Mouse (Mus musculus) limb, embryonic 12.5 days (tissue): Measurements from ENCODE around the gene Ogfod1. TPM values are rescaled to one million over a fixed set of nuclear protein-coding genes. Genes with fewer than 3 reads are reported as not detected.

ENCODE experiments used
- ATAC-seq: fragments of 200-750 bp; cut with Nextera tagmentation; 2 replicates; pipeline ENCODE4 v1.8.0; 2017; ENCODE audit warnings: low read depth, moderate TSS enrichment; ENCODE audit not compliant: insufficient number of reproducible peaks, insufficient read depth, low FRiP score, low TSS enrichment
- H3K27ac ChIP-seq: fragments of 300-500 bp; sonication (generic); 2 replicates; pipeline ENCODE4 v1.5.1; 2016; ENCODE audit warnings: mild to moderate bottlenecking, moderate library complexity
- H3K27me3 ChIP-seq: fragments of 300-500 bp; sonication (generic); 2 replicates; pipeline ENCODE4 v1.6.1; 2016; ENCODE audit warnings: mild to moderate bottlenecking, moderate library complexity
- H3K36me3 ChIP-seq: fragments of 300-500 bp; sonication (generic); 2 replicates; pipeline ENCODE4 v1.6.1; 2016; ENCODE audit warnings: mild to moderate bottlenecking, moderate library complexity
- H3K4me1 ChIP-seq: fragments of 300-500 bp; sonication (generic); replicated peaks from 2 replicates; pipeline ENCODE4 v1.6.1; 2016
- H3K4me2 ChIP-seq: fragments of 300-500 bp; sonication (generic); 2 replicates; pipeline ENCODE4 v1.6.1; 2016; ENCODE audit warnings: mild to moderate bottlenecking, moderate library complexity
- H3K4me3 ChIP-seq: fragments of 300-500 bp; sonication (generic); replicated peaks from 2 replicates; pipeline ENCODE4 v1.5.1; 2016; ENCODE audit warnings: mild to moderate bottlenecking
- H3K9ac ChIP-seq: fragments of 300-500 bp; sonication (generic); replicated peaks from 2 replicates; pipeline ENCODE4 v1.6.1; 2016; ENCODE audit warnings: mild to moderate bottlenecking, moderate library complexity
- H3K9me3 ChIP-seq: fragments of 300-500 bp; sonication (generic); 2 replicates; pipeline ENCODE4 v1.6.1; 2016; ENCODE audit warnings: mild to moderate bottlenecking, moderate library complexity
- WGBS: fragments of 180-500 bp; shearing (Covaris S2); methylation state at CpG from one replicate; pipeline ENCODE4 v1.1.7; 2016; 5-methylcytosine and 5-hydroxymethylcytosine counted together
- polyA plus RNA-seq: library from polyadenylated mRNA; unstranded; fragments of >200 nt; fragmentation: Nextera tagmentation; extraction: Ambion mirVana; gene quantifications from 2 replicates; pipeline ENCODE4 v1.2.1, GENCODE M21; 2016

The Ogfod1 gene
- polyA plus RNA-seq, 1 experiment from 2014 or later: 16.1 TPM

DNA sequence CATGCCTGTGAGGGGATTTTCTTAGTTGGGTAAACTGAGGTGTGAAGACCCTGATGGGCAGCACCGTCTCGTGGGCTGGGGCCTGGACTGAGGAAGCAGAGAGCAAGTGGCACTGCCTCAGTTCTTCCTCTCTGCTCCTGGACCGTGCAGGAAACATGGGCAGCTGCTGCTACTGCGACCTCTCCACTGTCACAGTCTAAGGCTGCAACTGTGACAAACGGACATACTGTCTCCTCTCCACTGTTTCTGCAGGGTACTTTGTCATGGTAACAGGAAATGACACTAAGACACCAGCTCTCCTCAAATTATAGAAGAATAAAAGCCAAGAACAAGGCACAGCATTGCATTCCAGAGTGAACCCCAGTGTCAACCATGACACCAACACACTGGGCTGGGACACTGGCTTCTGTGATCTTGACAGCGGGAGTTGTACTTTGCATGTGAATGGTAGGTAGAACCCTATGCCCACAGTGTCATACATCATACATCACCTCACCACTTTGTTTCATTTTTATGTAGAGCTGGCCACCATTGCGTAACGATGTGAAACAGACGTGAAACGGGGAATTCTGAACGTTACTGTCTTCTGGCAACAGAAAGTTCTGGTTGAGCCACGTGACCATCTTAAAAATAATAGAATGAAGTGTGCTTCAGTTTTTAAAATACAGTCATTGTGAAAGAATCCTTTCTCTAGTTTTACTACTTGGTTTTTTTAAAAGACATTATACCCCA is 39.6 kb downstream of the Ogfod1 start:
- no peak for ATAC-seq
- H3K9ac ChIP-seq: no peak overlapping the region
- WGBS: 88% methylated on average over 12 of the region's 12 CpGs

GRCm38 (mm10) chr8:94087964-94088363 is 51.0 kb downstream of the Ogfod1 start:
- Histone ChIP-seq H3K27ac (no peak overlapping the region), H3K4me2 (no peak overlapping the region), H3K9ac (no peak overlapping the region), H3K9me3 (no peaks in the 10 kb centered on the region), H3K27me3 (no peaks in the 10 kb centered on the region), H3K4me3 (no peak overlapping the region), H3K36me3 (peaks cover 23% of the 10 kb centered on the region; the same call in 1 of the 2 replicates), H3K4me1 (no peaks in the 10 kb centered on the region)
- 86% methylated on average over 9 of the region's 9 CpGs for WGBS
- ATAC-seq: no peak

More for the DNA sequence above, 39.6 kb downstream of the Ogfod1 start:
- Histone ChIP-seq H3K27ac (no peak overlapping the region), H3K4me1 (no peaks in the 10 kb centered on the region), H3K4me2 (no peak overlapping the region), H3K4me3 (no peak overlapping the region), H3K27me3 (no peaks in the 10 kb centered on the region), H3K36me3 (peaks cover 38% of the 10 kb centered on the region), H3K9me3 (no peaks in the 10 kb centered on the region)

DNA sequence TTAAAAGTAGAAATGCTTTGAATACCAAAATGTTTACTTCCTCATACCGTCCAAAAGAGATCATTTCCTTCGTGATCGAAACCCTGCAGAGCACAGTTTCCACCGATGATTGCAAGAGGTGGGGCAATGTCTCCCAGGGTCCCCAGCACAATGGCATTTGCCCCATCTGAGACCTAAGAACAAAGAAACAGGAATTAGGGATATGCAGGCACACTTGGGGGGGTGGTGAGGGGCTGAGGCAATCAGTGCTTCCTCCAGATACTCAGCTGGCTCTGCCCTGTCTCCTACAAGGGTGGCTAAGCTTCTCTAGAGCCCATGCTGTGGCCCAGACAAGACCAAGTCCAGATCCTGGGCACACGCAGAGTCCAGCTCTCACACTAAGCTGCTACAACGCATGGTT is 52.7 kb downstream of the Ogfod1 start:
- 74% methylated on average over 6 of the region's 6 CpGs for WGBS
- H3K27me3 ChIP-seq: no peaks in the 10 kb centered on the region

GRCm38 (mm10) chr8:94092848-94093247 is 55.9 kb downstream of the Ogfod1 start:
- Histone ChIP-seq H3K4me1 (peaks cover 7% of the 10 kb centered on the region; the same call in 1 of the 2 replicates), H3K4me2 (no peak overlapping the region), H3K27me3 (no peaks in the 10 kb centered on the region), H3K36me3 (peaks cover 3% of the 10 kb centered on the region; the same call in 1 of the 2 replicates), H3K27ac (no peak overlapping the region), H3K9me3 (no peaks in the 10 kb centered on the region), H3K9ac (no peak overlapping the region), H3K4me3 (no peak overlapping the region)
- ATAC-seq: no peak
- WGBS: 84% methylated on average over 9 of the region's 9 CpGs

More for the DNA sequence above, 52.7 kb downstream of the Ogfod1 start:
- H3K9me3 ChIP-seq: no peaks in the 10 kb centered on the region
- ATAC-seq: no peak
- H3K4me2 ChIP-seq: no peak overlapping the region
- no peak overlapping the region for H3K4me3 ChIP-seq
- no peaks in the 10 kb centered on the region for H3K4me1 ChIP-seq
- peaks cover 23% of the 10 kb centered on the region; the same call in 1 of the 2 replicates for H3K36me3 ChIP-seq
- H3K27ac ChIP-seq: no peak overlapping the region
- H3K9ac ChIP-seq: no peak overlapping the region

GRCm38 (mm10) chr8:94094281-94094680 is 57.3 kb downstream of the Ogfod1 start:
- Histone ChIP-seq H3K9ac (no peak overlapping the region), H3K4me1 (peaks cover 7% of the 10 kb centered on the region; the same call in 1 of the 2 replicates), H3K27me3 (no peaks in the 10 kb centered on the region), H3K36me3 (no peaks in the 10 kb centered on the region), H3K27ac (no peak overlapping the region), H3K9me3 (no peaks in the 10 kb centered on the region), H3K4me3 (no peak overlapping the region), H3K4me2 (no peak overlapping the region)
- WGBS: 85% methylated on average over 6 of the region's 6 CpGs
- ATAC-seq: no peak

- peak within 1 kb of the TSS; percentile 58 for H3K9ac ChIP-seq
- peaks cover 7% of the 10 kb centered on the region; the same call in 1 of the 2 replicates for H3K4me1 ChIP-seq
- 1% methylated on average over 61 of the region's 61 CpGs for WGBS
- no peaks in the 10 kb centered on the region for H3K36me3 ChIP-seq
- H3K27me3 ChIP-seq: no peaks in the 10 kb centered on the region
- peak within 1 kb of the TSS; percentile 68 for H3K4me3 ChIP-seq
- H3K27ac ChIP-seq: peak within 1 kb of the TSS; percentile 96
- peak; percentile 100 for ATAC-seq
- peak within 1 kb of the TSS; percentile 60 for H3K4me2 ChIP-seq
- H3K9me3 ChIP-seq: no peaks in the 10 kb centered on the region
Observed at GRCm38 (mm10) chr8:94098081-94098974, 61.3 kb downstream of the Ogfod1 start, which contains the start of gene Bbs2. Bbs2 (minus strand) TSS chr8:94098928.

DNA sequence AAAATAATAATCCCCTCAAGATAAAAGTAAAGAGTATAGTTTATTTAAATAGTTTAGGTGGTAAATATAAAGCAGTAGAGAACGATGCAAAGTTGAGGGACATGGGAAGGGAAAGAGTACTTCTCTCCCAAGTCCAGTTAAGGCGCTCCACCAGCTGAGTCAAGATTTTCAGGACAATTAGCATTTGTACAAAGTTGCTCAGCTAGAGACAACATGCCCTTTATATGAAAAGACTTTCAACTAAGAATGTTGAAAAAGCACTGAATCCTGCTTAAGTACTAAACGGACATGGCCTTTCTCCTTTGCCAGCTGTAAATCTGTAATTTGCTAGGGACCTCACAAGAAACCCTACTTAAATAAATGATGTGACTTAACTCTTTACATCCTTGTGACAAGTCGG is 62.0 kb downstream of the Ogfod1 start:
- Histone ChIP-seq H3K27me3 (no peaks in the 10 kb centered on the region), H3K4me3 (peak overlapping the region; percentile 68), H3K36me3 (no peaks in the 10 kb centered on the region), H3K9ac (no peak overlapping the region), H3K4me2 (peak overlapping the region; percentile 60), H3K9me3 (no peaks in the 10 kb centered on the region), H3K4me1 (peaks cover 7% of the 10 kb centered on the region; the same call in 1 of the 2 replicates), H3K27ac (peak overlapping the region; percentile 96)
- 45% methylated on average over 4 of the region's 4 CpGs for WGBS
- no peak for ATAC-seq

DNA sequence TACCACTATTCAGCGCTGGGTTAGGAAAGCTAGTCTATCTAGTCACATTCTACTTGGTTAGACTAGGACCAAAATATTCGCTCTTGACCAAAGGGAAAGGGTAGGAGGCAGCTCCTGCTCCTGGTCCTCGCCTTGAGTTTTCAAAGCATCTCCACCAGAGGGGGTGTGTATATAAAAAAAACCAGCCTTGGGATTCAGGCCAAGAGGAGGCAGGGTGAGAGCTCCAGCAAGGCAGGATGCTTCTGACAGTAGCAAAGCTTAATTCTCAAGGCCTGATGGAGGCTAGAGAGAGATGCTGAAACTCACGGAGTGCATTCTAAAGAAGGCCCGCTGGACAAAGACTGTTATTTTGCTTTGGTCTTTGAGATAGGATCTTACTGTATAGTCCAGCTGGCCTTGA is 67.1 kb downstream of the Ogfod1 start:
- H3K9ac ChIP-seq: no peak overlapping the region
- no peak overlapping the region for H3K27ac ChIP-seq
- no peaks in the 10 kb centered on the region for H3K27me3 ChIP-seq
- H3K4me1 ChIP-seq: no peaks in the 10 kb centered on the region
- H3K4me3 ChIP-seq: no peak overlapping the region
- no peaks in the 10 kb centered on the region for H3K9me3 ChIP-seq
- no peak overlapping the region for H3K4me2 ChIP-seq
- ATAC-seq: no peak
- H3K36me3 ChIP-seq: no peaks in the 10 kb centered on the region
- 49% methylated on average over 5 of the region's 5 CpGs for WGBS

- Histone ChIP-seq H3K4me3 (no peak overlapping the region), H3K9ac (no peak overlapping the region), H3K36me3 (no peaks in the 10 kb centered on the region), H3K9me3 (no peaks in the 10 kb centered on the region), H3K27ac (no peak overlapping the region), H3K4me1 (no peaks in the 10 kb centered on the region), H3K4me2 (no peak overlapping the region), H3K27me3 (no peaks in the 10 kb centered on the region)
- 65% methylated on average over 3 of the region's 3 CpGs for WGBS
- no peak for ATAC-seq
Observed at GRCm38 (mm10) chr8:94107871-94108270, 70.9 kb downstream of the Ogfod1 start.

DNA sequence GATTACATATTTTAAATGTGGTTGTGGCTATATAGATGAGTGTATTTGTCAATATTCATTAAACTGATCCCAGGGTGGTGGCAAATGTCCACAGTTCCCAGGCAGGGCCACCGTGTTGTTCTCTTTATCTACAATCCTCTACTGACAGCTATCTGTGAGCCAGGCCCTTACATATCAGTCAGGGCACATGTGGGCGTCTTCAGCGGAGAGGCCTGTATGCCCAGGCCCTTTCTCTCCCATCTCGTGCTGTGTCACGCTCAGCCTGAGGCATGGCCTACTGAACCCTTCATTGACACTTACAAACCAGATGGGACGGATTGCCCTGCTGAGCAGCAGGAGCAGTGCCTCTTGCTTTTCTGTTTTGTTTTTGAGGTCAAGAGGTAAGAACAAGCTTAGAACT is 72.4 kb downstream of the Ogfod1 start:
- Histone ChIP-seq H3K4me3 (no peak overlapping the region), H3K27ac (no peak overlapping the region), H3K36me3 (no peaks in the 10 kb centered on the region), H3K9ac (no peak overlapping the region), H3K9me3 (no peaks in the 10 kb centered on the region), H3K27me3 (no peaks in the 10 kb centered on the region), H3K4me2 (no peak overlapping the region), H3K4me1 (no peaks in the 10 kb centered on the region)
- no peak for ATAC-seq
- 76% methylated on average over 6 of the region's 6 CpGs for WGBS

DNA sequence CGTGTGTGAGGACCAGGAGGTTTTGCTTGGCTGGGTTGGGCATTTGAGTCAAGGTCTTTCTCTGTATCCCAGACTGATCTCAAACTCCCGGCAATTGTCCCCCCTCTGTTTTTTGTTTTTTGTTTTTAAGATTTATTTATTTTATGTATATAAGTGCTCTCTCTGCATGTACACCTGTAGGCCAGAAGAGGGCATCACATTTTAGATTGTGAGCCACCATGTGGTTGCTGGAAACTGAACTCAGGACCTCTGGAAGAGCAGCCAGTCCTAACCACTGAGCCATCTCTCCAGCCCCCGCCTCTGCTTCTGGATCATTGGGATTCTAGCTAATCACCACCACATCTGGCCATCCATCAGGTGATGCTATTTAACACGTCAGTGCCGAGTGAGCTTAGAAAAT is 72.8 kb downstream of the Ogfod1 start:
- no peak overlapping the region for H3K27ac ChIP-seq
- 63% methylated on average over 5 of the region's 5 CpGs for WGBS
- H3K36me3 ChIP-seq: no peaks in the 10 kb centered on the region
- no peaks in the 10 kb centered on the region for H3K4me1 ChIP-seq
- H3K4me3 ChIP-seq: no peak overlapping the region
- no peak overlapping the region for H3K4me2 ChIP-seq
- H3K27me3 ChIP-seq: no peaks in the 10 kb centered on the region
- no peak for ATAC-seq
- H3K9ac ChIP-seq: no peak overlapping the region
- H3K9me3 ChIP-seq: no peaks in the 10 kb centered on the region
